Mouse (Mus musculus) spleen, postnatal 4 days (tissue): Measurements from ENCODE around the gene Kctd18.
"Not testable (repeated sequence)": the region's sequence is repeated elsewhere in the genome, so short reads cannot be mapped to it uniquely, and the experiment has no call there.

Source experiments
- DNase-seq, 2 experiments: peaks; one replicate each; pipeline ENCODE4 v3.0.0; 2022; ENCODE audit warnings: low spot score in 2 of 2

Gene Kctd18

DNA sequence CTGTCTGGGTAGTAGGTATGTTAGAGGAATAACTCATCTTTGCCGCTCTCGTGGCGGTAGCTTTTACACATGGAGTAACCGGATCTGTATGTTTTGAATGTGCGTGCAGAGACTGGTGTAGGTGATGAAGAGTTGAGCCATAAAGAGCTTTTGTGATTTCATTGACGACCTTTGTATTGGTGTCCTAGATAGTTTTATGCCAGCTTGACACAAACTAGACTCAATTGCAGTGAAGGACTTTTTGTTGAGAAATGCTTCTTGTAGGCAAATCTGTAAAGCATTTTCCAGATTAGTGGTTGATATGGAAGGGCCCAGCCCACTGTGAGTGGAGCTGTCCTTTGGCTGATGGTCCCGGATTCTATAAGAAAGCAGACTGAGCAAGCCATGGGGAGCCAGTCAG, at the start of gene Kctd18:
Gene Kctd18 (minus strand): TSS at position 101 of the 400 bp plus-strand sequence.
- DNase-seq = no peak

DNA sequence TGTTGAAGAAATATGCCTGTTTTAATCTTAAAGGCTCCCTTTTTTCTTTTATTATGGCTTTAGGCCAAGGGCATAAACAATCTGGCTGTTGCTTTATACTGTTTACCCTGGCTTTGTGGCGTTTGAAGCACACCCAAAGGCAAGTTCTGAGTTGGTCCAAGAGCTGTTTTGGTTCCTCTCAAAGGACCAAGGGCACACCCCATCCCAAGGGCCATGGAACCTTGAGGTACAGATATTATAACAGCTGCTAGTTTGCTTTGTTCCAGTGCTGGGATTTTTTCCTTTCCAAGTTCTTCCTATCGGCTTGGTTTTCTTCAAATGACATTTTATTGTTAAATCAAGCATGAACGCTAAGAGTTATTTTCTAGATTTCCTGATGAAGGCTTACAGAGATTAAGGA, 46.9 kb upstream of the Kctd18 start:
- DNase-seq = no peak

DNA sequence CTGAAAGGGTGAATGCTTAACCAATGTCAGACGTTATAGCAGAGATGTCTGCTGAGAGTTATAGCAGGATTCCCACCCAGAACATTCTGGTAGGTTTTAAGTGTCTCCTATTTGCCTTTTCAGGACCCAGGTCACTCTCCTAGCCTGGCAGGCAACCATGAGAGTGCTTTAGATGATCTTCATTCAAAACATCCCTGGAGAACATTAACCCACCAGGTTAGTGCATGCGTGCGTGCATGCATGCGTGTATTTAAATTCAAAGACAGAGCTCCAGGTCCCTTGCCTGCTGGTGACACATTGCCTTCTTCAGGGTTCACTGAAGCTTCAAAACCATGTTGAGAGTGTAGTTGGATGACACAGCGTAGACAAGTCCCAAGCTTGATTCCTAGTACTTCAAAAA, 46.4 kb upstream of the Kctd18 start:
- no peak for DNase-seq

DNA sequence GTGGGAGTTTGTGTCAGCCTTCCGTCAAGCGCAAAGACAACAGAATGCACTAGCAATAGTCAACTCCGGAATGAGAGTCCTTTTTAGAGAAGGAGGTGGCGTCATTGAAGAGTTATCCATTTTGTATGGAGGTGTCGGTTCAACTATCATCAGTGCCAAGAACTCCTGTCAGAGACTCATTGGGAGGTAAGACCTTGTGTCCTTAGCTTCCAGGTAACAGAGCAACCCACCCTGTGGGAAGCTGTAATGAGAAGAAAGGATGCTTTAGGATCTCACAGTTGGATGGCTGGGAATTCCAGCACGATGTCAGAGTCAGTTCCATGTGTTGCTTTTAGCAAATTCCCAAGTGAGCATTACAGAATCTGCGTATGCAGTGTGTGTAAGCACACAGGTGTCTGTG, 43.4 kb upstream of the Kctd18 start:
- no peak for DNase-seq

DNA sequence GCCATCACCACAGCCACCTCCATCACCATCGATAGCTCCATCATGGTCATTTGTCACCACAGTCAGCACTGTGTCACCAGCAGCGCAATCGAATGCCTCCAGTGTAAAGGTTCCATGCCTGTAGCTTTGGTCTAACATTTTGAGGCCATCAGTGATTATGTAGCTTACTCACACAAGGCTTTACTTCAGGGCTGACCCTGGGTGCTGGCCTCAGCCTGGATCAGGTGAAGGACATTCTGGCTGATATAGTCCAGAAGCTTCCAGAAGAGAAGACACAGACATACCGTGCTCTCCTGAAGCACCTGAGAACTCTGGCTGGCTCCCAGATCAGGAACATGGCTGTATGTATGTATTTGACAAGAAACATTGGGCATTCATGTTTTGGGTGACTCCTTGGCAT, 40.1 kb upstream of the Kctd18 start:
- DNase-seq = no peak

DNA sequence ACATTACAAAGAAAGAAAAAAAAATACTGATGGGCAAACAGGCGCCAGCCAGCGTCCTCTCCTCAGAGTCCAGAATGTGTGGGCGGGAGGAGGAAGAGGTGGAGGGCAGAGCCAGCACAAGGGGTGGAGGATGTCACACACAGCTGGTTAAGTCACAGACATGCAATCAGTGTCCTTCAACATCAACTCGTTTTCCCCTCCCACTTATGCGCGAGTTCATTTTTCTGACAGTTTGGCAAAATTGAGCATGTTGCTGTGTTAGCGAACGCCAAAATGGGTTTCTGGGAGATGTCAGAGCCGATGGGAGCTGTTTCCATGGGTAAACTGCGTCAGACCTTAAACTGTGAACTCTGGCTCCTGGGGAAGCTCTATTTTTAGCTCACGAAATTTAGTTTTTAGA, 38.2 kb upstream of the Kctd18 start:
- DNase-seq = no peak

DNA sequence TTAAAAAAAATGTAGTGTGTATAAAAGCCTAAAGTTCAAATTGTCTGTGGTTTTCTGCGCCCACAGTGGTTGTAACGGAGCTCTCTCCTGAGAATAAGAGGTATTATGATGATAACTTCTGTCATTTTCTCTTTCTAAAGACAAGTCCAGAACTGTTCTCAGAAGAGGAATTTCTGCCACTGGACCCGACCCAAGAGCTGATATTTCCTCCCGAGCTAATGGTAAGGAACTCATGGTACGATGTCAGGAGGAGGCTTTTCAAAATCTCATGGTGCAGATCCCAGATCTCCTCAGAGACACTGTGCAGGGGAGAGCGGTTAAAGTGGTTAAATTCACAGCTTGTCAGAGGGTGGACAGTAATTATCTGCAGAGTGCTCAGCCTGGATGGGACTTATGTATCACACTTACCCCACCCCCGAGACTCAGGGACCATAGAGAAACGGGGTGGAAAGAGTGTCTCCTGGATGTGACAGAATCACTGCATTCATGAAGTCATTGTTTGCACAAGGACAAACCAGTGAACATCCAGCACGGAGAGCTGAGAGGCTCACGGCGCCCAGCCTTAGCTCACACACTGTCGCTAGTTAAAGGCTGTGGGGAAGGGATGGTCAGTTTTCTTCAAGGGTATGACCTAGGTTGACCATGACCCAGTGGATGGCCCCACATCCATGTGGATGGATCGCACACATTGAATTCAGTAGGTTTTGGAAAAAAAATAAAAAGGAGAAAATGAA, 37.5 kb upstream of the Kctd18 start:
- no peak for DNase-seq

DNA sequence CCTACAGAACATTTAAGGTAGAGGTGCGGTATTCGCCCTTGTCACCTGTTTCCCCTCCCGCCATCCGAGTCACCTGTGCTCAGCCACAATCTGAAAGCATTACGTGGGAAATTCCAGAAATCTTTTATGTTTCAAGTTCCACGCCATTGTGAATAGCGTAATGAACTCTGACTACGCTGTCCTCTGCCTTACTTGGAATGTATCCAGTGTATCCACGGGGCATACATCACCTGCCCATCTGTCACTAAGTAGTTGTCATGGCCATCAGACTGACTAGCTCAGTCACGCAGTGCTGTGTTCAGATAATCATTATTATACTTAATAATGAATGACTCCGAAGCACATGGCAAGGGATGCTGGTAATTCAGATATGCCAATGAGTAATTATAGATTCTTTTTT, 36.8 kb upstream of the Kctd18 start:
- DNase-seq = no peak

DNA sequence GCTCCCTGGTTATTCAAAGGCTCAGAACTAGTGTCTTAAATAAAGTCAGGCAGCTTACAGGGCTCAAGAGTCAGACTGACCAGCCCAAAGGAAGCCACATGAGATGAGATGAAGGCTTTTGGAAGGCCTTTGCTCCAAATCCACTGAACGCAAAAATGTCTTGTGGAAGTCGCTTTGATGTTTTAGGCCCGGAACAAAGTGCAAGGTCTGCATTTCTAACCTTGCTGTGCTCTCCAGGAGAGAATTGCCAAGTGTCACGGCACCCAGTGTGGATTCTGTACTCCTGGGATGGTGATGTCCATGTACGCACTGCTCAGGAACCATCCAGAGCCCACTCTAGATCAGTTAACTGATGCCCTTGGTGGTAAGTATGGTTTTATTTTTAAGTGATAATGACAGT, 30.4 kb upstream of the Kctd18 start:
- DNase-seq = no peak

DNA sequence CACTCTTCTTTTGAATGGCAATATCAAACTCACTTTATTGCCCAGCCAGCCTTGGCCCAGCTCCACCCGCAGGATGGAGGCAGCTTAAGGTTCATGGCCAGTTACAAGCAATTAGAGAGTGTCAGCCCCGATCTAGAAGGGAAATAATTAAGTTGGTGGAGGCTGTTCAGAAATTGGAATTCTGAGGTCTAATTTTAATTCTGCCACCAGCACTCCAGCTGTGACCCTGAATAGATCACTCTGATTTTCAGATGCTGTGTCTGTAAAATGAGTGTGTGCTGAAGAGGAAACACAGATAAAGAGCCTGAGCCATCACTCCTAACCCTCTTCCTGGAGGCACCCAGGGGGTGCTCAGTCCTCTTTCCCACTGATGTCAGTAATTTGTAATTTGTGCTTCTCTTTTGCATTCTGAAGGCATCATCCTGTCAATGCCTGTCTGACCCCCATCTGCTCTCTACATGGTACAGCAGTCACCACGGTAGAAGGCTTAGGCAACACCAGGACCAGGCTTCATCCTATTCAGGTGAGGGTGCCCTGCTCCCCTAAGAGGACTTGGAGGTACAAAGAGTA, 28.1 kb upstream of the Kctd18 start:
- DNase-seq = no peak

DNA sequence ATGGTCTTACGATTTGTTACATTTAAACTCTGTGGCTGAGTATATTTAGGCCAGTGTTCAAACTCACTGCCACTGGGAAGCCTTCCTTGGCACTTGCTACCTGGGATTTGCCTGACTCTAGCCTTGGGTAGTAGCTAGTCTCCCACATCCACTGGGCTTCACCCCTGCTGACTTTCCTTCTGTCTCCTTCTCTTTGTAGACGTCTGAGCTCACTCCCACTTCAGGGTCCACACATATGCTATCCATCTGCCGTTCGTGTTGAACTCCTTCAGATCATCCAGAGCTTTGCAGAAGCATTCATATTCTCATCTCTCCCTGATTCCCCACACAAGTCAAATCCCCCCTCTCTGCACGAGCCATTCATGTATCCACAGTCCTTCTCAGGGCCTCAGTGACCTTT, 26.8 kb upstream of the Kctd18 start:
- DNase-seq = no peak

DNA sequence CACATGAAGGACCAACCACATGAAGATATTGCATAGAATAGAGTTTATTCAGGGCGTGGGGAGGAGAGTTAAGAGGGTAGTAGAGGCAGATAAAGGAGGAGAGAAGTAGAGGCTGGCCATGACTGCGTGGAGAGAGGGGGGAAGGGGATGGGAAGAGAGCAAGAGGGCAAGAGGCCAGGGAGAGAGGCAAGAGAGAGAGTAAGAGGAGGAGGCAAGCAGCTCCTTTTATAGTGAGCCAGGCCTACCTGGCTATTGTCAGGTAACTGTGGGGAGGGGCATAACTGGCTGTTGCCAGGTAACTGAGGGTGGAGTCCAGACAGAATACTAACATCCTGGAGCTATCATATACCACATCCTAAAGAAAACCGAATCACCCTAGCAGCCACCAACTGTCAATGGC, 26.3 kb upstream of the Kctd18 start:
- DNase-seq = no peak

DNA sequence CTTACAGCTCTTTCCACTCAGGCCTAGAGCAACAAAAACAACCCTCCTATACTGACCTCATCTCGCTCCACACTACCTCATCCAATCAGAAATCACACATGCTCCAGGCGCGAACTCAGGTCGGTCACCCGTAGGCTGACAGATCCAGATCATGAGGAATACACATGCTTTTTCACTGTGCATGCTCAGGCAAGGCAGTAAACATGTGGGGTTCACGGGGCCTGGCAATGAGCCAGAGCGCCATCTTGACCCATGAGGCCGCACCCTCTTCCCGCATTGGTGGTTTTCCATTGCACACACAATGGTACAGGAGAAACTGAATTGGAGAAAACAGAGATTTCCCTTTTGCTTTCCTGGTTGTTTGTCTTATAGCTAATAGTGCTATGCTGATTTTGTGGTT, 18.6 kb upstream of the Kctd18 start:
- DNase-seq = not testable (repeated sequence)

DNA sequence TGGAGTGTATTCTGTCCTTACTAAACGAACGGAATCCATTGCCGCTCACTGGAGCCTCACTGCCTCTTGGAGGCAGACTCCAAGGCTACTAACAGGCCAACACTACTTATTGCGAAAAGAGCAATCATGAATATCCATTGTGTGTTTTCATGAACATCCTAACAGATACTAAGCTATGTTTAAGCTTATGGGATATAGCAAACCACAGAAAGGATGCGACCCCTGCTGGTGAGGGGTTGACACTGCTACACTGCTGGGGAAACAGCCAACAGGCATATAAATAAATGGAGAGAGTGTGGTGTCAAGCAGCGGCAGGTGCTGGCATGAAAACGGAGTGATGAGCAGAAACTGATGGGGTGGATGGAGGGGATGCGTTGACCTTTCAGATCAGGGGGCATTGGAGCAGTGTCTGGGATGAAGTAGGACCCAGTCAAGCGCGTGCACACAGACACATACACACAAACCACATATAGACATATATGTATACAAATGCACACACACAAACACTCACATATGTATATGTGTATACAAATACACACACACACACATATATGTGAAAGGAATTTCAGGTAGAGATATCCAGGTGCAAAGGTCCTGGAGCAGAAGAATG, 12.5 kb upstream of the Kctd18 start:
- peak; percentile 41 to 77 for DNase-seq

DNA sequence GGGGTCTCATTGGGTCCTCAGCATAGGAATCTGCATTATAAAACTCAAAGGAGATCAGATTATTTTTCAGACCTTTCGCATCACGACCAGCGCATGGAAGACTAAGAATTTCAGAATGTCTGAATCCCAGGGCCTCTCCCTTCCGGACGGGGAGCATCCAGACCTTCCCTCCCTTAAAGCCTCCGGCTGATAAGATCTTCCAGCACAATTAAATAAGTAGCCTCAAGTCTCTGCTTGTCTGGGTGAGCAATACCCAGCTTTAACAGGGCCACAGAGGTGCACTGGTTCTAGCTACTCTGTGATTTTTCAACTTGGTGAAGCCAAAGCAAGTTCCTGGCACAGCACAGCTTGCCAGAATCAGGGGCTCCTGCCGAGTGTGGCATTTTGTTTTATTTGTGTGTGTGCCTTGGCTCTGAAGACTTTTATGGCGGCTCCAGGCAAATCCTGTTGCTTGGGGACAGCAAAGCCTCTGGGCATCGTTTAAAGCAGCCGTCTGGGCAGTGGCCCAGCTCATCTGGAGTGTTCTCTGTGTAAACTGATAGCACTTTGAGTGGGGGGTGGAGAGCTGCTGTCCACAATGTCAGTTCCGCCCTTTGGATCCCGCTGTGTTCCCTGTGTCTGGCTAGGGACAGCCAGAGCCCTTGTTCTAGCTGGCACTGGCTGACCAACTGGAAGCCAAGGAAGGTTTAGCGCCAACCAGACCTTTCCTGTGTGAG, 11.6 kb upstream of the Kctd18 start:
- no peak for DNase-seq

DNA sequence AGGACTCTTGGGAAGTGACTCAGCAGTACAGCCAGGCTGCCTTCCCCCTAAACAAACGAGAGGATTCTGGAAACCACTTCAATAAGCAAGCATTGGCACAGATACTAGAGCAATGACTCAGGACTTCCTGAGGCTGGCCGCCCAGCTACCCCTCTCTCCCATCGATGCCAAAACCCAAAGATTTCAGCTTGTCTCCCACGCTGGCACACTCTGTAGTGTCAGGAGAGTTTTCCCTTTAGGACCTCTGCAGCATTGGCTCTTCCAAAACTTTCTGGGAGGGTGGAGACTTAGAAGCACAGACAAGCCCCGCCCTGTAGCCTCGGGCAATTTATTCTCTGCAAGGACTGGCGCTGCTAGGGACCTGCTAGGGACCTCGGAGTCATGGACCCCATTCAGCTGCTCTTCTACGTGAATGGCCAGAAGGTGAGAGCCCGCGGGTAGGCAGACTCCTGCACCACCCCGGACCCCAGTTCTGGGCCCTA, 10.9 kb upstream of the Kctd18 start, which contains the start of gene Aox1:
Gene Aox1 (plus strand): TSS at position 296 of the 482 bp plus-strand sequence.
- DNase-seq = no peak

DNA sequence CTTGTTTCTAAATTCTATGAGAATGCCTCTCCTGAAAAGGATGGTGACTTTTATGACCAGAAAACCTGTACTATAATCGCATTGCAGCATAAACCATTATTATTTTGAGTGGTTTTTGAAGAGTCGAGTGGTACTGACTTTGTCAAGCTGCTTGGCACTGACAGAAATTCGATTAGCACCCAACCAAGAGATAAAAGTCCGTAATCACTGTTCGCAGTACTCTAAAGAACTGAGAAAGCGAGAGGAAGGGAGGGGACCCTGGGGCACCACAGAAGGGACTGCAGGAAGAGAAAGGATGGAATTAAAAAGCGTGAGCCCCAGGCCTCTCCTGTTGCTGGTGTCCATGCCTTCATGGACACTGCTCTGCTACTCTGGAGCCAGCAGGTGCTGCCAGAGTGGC, 9.0 kb upstream of the Kctd18 start:
- no peak for DNase-seq

DNA sequence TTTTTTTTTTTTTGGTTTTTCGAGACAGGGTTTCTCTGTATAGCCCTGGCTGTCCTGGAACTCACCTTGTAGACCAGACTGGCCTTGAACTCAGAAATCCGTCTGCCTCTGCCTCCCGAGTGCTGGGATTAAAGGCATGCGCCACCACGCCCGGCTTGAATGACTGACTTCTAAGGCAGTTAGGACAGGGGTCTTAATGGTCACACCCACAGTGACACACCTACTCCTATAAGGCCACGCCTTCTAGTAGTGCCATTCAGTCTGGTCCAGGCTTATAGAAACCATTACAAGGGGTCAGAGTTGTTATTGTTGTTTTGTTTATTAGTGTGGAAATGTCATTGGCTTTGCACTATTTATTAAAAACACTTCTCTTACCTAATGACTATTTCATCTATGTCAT, 12.4 kb downstream of the Kctd18 start:
- DNase-seq = not testable (repeated sequence)

DNA sequence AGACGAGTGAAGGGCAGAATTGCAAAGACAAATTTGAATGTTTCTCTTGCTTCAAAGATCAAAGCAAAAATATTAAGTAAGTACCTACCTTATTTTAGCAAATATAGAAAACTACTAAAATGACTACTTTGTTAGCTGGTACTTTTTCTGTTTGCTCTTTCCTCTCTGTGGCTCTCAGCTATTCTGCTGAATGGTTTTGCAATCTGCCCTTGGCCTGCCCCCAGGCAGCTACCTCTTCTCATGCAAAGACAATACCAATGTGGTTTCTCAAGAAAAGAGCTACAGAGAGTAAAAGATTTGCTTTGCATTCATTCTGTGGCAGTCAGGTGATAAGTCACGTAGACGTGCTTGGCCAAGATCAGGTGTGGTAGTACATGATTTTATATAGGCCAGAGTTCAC, 20.6 kb downstream of the Kctd18 start:
- DNase-seq = no peak

DNA sequence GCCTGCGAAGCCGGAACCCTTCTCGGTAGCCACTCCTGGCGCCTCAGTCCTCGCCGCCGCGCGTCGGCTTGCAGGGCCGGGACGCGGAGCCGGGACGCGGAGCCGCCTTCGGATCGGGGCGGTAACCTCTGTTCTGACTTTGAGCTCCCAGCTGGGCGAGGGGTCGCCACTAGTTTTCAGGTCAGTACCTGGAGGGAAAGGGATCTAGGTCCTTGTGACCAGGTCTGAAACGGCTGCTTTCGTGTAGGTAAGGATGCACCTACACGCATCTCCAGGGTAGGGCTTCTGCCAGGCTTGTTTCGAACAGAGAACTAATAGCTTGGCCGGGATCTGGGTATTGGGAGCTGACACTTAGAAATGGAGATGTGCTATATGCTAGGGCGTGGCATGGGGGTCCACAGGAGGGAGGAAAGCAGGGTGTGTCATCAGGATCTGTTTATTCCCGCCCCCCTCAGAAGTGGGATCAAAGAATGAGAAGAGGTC, 22.6 kb downstream of the Kctd18 start:
- no peak for DNase-seq

DNA sequence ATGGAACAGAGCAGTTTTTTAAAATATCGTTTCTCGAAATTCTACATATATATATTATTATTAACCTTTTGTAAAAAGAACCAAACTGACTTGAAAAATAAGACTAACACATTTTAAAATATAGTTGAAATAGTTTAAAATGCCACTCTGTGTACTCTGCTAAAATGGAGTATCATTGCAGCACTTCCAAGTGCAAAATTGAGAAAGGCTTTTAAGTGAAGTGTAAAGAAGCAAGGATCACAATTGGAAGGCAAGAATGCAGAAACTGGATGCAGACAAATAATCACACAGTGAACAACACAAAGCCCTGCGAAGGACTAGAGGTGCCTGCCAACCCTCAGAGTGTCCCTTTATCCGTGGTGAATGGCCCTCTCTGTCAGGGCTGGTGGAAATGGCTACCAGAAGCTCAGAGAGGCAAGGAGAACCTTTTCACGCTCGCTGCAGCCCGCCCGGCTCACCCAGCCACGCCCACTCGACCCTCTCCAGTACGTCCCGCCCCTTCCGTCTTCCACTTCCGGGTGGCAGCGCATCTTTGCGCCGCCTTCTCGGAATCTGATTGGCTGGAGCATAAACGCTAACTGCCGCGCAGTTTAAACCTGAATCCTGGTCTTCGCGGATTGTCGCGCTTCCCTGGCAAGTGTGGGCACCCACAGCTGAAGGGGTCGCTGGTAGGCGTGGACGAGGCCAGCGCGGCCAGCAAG, 23.2 kb downstream of the Kctd18 start, which contains the start of gene Sgo2a:
Gene Sgo2a (plus strand): TSS at position 540 of the 701 bp plus-strand sequence.
- DNase-seq = peak; percentile 93 to 96

DNA sequence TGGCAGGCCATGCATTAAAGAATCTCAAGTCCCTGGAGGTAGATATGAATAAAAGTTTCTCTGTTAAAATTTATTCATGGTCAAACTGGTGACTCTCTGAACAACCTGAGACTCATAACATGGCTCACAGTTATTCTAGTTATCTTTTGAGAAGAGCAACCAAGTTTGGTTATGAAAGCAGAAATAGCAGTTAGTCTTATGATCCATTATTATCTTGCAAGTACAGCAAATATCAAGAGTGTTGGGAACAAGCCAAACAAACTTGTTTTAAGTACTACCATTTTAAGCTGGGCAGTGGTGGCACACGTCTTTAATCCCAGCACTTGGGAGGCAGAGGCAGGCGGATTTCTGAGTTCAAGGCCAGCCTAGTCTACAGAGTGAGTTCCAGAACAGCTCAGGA, 27.5 kb downstream of the Kctd18 start:
- no peak for DNase-seq
